Mouse (Mus musculus) adrenal gland, adult 18-20 months (tissue): Measurements from ENCODE around the gene Extl1. TPM values are rescaled to one million over a fixed set of nuclear protein-coding genes. Genes with fewer than 3 reads are reported as not detected.

ENCODE experiments used
- DNase-seq, 2 experiments: peaks; one replicate each; pipeline ENCODE4 v3.0.0; 2021 to 2022; ENCODE audit warnings: low spot score in 2 of 2
- total RNA-seq, 2 experiments: library from RNA; stranded (reverse); gene quantifications; 1 replicate in 1 of 2; 2 replicates in 1 of 2; pipeline ENCODE4 v1.2.3; 2021

The Extl1 gene
- total RNA-seq, 2 experiments from 2014 or later = 3.3 to 4.2 TPM

GRCm38 (mm10) chr4:134392595-134392994 is 8.9 kb upstream of the Extl1 start:
- no peak for DNase-seq

- no peak for DNase-seq
Observed at GRCm38 (mm10) chr4:134391636-134392035, 8.0 kb upstream of the Extl1 start.

- DNase-seq = peak; percentile 75 to 76
Observed at GRCm38 (mm10) chr4:134388397-134388796, 4.7 kb upstream of the Extl1 start.

- DNase-seq = no peak
Observed at GRCm38 (mm10) chr4:134387268-134387667, 3.6 kb upstream of the Extl1 start.

GRCm38 (mm10) chr4:134379510-134379909 is 4.1 kb downstream of the Extl1 start:
- no peak for DNase-seq

GRCm38 (mm10) chr4:134378089-134378615 is 5.5 kb downstream of the Extl1 start:
- no peak for DNase-seq

GRCm38 (mm10) chr4:134374306-134374705 is 9.3 kb downstream of the Extl1 start:
- DNase-seq = no peak

- no peak for DNase-seq
Observed at GRCm38 (mm10) chr4:134373295-134373694, 10.4 kb downstream of the Extl1 start.

- peak; percentile 69 to 74 for DNase-seq
Observed at GRCm38 (mm10) chr4:134372294-134372747, 11.3 kb downstream of the Extl1 start.

GRCm38 (mm10) chr4:134371316-134371855 is 12.3 kb downstream of the Extl1 start:
- DNase-seq = no peak

- DNase-seq = no peak
Observed at GRCm38 (mm10) chr4:134370649-134371221, 12.9 kb downstream of the Extl1 start.

- DNase-seq = no peak
Observed at GRCm38 (mm10) chr4:134365280-134365679, 18.4 kb downstream of the Extl1 start.

GRCm38 (mm10) chr4:134362586-134362985 is 21.1 kb downstream of the Extl1 start:
- DNase-seq = peak; percentile 41 to 56

- DNase-seq = peak in 1 of 2 experiments; percentile 54
Observed at GRCm38 (mm10) chr4:134362124-134362523, 21.5 kb downstream of the Extl1 start.

GRCm38 (mm10) chr4:134361215-134361614 is 22.4 kb downstream of the Extl1 start:
- no peak for DNase-seq

GRCm38 (mm10) chr4:134359649-134360048 is 24.0 kb downstream of the Extl1 start:
- no peak for DNase-seq

- DNase-seq = no peak
Observed at GRCm38 (mm10) chr4:134357461-134357771, 26.2 kb downstream of the Extl1 start.

GRCm38 (mm10) chr4:134356591-134357460 is 26.8 kb downstream of the Extl1 start:
- DNase-seq = peak; percentile 79 to 83

GRCm38 (mm10) chr4:134355841-134356452 is 27.7 kb downstream of the Extl1 start:
- peak; percentile 62 to 74 for DNase-seq

GRCm38 (mm10) chr4:134353527-134354409 is 29.9 kb downstream of the Extl1 start:
- peak in 1 of 2 experiments; percentile 36 for DNase-seq
